In the genomic region with DNA sequence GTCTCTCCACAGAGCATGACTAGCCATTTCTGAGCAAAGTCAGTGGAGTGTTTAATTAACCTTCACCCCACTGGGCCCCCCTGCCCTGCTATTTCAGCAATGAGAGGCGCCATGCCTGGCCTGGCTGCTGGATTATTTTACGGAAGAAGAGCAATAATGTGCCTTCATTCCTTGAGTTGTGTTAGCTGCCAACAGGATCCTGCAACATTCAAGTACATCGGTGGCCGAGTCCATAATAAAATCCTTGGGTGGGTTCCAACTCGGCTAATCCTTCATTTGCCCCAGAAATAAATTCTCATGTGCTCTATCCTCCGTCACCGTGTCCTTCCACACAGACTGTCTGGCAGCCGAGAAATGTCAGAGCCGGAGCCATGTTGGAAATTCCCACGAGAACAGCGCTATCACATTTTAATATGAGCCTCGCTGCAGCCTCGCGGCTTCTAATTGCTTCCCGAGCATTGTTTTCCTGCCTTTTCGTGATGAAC, we compare ENCODE assay signal across 10 mouse cellular contexts.
A peak's percentile ranks its signal among the peaks of the same experiment; 100 is the strongest.
DNase-seq lines count a peak whose midpoint lies in the region; ATAC-seq and TF ChIP-seq lines count a peak whose summit lies in the region.
"Had no signal": no experiment of that assay in that cellular context is flagged by ENCODE, and none has a peak within 500 bp of the region (broad histone marks: within the 10 kb centered on the region; RNA-seq: fewer than 3 reads in every experiment).

No protein-coding gene starts in this region.

- no peaks in the 10 kb centered on the region; the same call in 1 of the 2 replicates for H3K27me3 ChIP-seq in stomach, postnatal 0 days (ENCODE audit: control insufficient read depth, insufficient read depth, low read length)
- H3K27me3 ChIP-seq: limb, embryonic 12.5 days had no signal

- intact Hi-C loops in gastrocnemius, adult 2 months (cut with DNase I), result no loop called here

- no peak for ATAC-seq in stomach, postnatal 0 days (ENCODE audit: low FRiP score, low TSS enrichment)
- ATAC-seq in monocyte, adult 5-6 weeks (replicated peaks; ENCODE audit: insufficient number of reproducible peaks, low FRiP score, low TSS enrichment, poor library complexity, severe bottlenecking), result no peak

- no peaks in the 10 kb centered on the region for H3K36me3 ChIP-seq in stomach, postnatal 0 days (ENCODE audit: control insufficient read depth, insufficient read depth, low read length)
- H3K36me3 ChIP-seq: limb, embryonic 12.5 days had no signal

- no peak for TF ChIP-seq EP300 in stomach, postnatal 0 days (optimal IDR thresholded peaks at IDR 0.05)

- 57% methylated on average over 16 of the region's 16 CpGs for WGBS in stomach, postnatal 0 days

- H3K4me3 ChIP-seq in gastrocnemius, adult 2 months, result peak overlapping the region; percentile 63
- no peak overlapping the region for H3K4me3 ChIP-seq in stomach, postnatal 0 days (ENCODE audit: low read depth, low read length)
- H3K4me3 ChIP-seq: limb, embryonic 12.5 days; myocyte had no signal

- H3K9ac ChIP-seq in stomach, postnatal 0 days (ENCODE audit: low read length), result no peak overlapping the region
- H3K9ac ChIP-seq: limb, embryonic 12.5 days had no signal

- TF ChIP-seq CTCF in gastrocnemius, adult 2 months (IDR thresholded peaks at IDR 0.05), result no peak
- no peak for TF ChIP-seq CTCF in stomach, postnatal 0 days (IDR thresholded peaks at IDR 0.05; ENCODE audit: low read depth)

- no peak for DNase-seq in gastrocnemius, adult 2 months
- no peak for DNase-seq in gastrocnemius, postnatal 4 days (ENCODE audit: low spot score in 2 of 2)
- peak; percentile 48 for DNase-seq in lung, postnatal 10 days
- no peak for DNase-seq in lung, postnatal 14 days
- peak; percentile 57 to 71 for DNase-seq in kidney, postnatal 4 days
- DNase-seq in stomach, postnatal 0 days (ENCODE audit: low spot score), result no peak
- DNase-seq in frontal cortex, postnatal 25 days (ENCODE audit: low spot score in 2 of 2), result no peak

- H3K4me2 ChIP-seq in stomach, postnatal 0 days (replicated peaks; ENCODE audit: low read depth), result peak overlapping the region; percentile 32
- H3K4me2 ChIP-seq: limb, embryonic 12.5 days had no signal

- H3K4me1 ChIP-seq in stomach, postnatal 0 days (replicated peaks; ENCODE audit: control insufficient read depth, insufficient read depth), result no peaks in the 10 kb centered on the region
- H3K4me1 ChIP-seq: limb, embryonic 12.5 days had no signal

- no peaks in the 10 kb centered on the region for H3K9me3 ChIP-seq in stomach, postnatal 0 days (ENCODE audit: control insufficient read depth, low read length)
- H3K9me3 ChIP-seq: limb, embryonic 12.5 days had no signal

- H3K27ac ChIP-seq in gastrocnemius, adult 2 months, result no peak overlapping the region
- no peak overlapping the region for H3K27ac ChIP-seq in stomach, postnatal 0 days (replicated peaks)
- H3K27ac ChIP-seq: limb, embryonic 12.5 days had no signal

Comparison
In these comparisons a context has a peak if more than half of its experiments do, and no peak if none do; other contexts are left out.
1. DNase-seq: peak in lung, postnatal 10 days (single experiment) and kidney, postnatal 4 days (2 of 2); none in gastrocnemius, adult 2 months (single experiment), gastrocnemius, postnatal 4 days (0 of 2), lung, postnatal 14 days (single experiment), stomach, postnatal 0 days (single experiment) and frontal cortex, postnatal 25 days (0 of 2).